Mouse (Mus musculus): Measurements from ENCODE around the gene Zfp92. TPM values are rescaled to one million over a fixed set of nuclear protein-coding genes. Genes with fewer than 3 reads are reported as not detected.

Gene Zfp92
- total RNA-seq, 4 experiments from 2014 or later = 0.42 to 1.1 (median 0.64) TPM

GRCm38 (mm10) chrX:73474340-73475165 lies 63.7 kb downstream of the Zfp92 start:
- no peak for DNase-seq

DNA sequence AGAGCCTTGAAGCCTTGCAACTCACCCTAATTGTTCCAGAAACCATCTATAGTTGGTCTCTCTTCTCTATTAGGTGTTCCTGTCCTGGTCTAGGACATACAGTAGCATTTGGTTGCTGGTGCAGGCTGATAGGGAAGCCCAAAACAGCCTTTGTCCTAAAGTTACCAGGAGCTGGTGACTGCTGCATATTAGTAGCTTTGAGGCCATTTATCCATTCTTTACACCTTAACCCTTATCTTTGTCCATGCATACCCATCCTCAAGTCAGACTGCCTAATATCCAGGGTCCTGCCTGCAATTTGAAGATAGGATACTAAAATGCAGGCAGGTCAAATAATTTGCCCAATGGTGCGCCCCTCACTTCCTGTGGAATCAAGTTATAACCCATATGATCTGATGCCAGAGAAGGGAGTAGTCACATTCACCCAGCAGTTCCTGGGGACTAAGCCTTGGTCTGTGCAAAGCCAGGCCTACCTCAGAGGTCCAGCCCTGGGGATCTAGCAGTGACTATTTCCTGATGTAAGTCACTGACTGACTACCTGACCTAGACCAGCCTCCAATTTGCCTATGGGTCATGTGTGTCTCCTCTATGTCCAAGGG lies 64.9 kb downstream of the Zfp92 start:
- no peak for DNase-seq

GRCm38 (mm10) chrX:73476621-73477020 lies 65.7 kb downstream of the Zfp92 start:
- peak; percentile 30 for DNase-seq

DNA sequence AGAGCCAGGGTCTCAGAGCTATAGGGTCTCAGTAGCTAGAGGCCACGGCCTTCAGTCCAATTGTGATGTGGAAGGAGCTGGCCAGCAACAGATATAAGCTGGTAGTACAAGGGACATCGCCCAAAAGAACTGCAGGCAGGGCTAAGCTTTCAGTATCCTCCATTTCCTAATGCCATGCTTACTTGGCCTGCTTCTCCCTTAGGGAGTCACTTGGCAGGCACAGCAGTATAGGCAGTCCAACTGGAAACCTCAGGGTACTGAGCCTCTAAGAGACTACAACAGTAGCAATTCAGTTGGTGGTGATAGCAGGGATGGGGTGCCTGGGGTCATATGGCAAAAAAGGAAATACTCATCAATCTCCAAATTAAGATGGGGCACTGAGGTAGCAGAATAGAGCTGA lies 66.6 kb downstream of the Zfp92 start:
- DNase-seq = no peak

Other genes with a start within 250 kb of the Zfp92 start
- gene Spin2d, start 234.1 kb upstream of the Zfp92 start, total RNA-seq (2022) = not detected
- 10 to 100 TPM in 2 of 4 experiments, 1 to 10 TPM in 2; 2.5 to 34.0 (median 13.8) TPM for gene Xlr3b, start 218.9 kb upstream of the Zfp92 start, total RNA-seq (2022)
- 1 to 10 TPM in 2 of 4 experiments, not detected in 2; 1.9 to 2.6 TPM for gene Xlr4b, start 196.8 kb upstream of the Zfp92 start, total RNA-seq (2022)
- gene F8a, start 182.8 kb upstream of the Zfp92 start, total RNA-seq (2022) = 10 to 100 TPM in 3 of 4 experiments, 1 to 10 TPM in 1; 9.7 to 11.8 (median 11.6) TPM
- 1 to 10 TPM in 2 of 4 experiments, not detected in 2; 1.4 to 5.8 TPM for gene Xlr4c, start 168.0 kb upstream of the Zfp92 start, total RNA-seq (2022)
- gene Xlr3c, start 145.7 kb upstream of the Zfp92 start, total RNA-seq (2022) = not detected
- not detected for gene Xlr5a, start 118.1 kb upstream of the Zfp92 start, total RNA-seq (2022)
- not detected for gene Xlr5c, start 118.1 kb upstream of the Zfp92 start, total RNA-seq (2022)
- gene Gm45015, start 74.3 kb upstream of the Zfp92 start, total RNA-seq (2022) = not detected
- gene Zfp275, start 68.5 kb upstream of the Zfp92 start, total RNA-seq (2022) = 10 to 100 TPM; 21.8 to 25.4 (median 22.7) TPM
- gene Gm18336, start 12.4 kb upstream of the Zfp92 start, total RNA-seq (2022) = not detected
- under 1 TPM in 1 of 4 experiments, not detected in 3; 0.34 TPM for gene Trex2, start 24.2 kb downstream of the Zfp92 start, total RNA-seq (2022)
- gene Haus7, start 47.9 kb downstream of the Zfp92 start, total RNA-seq (2022) = 10 to 100 TPM; 19.0 to 57.4 (median 39.0) TPM
- 100 to 1,000 TPM; 251 to 364 (median 310) TPM for gene Bgn, start 72.5 kb downstream of the Zfp92 start, total RNA-seq (2022)
- 100 to 1,000 TPM in 1 of 4 experiments, 10 to 100 TPM in 3; 68.5 to 100 (median 79.5) TPM for gene Atp2b3, start 92.0 kb downstream of the Zfp92 start, total RNA-seq (2022)
- 1 to 10 TPM in 1 of 4 experiments, under 1 TPM in 3; 0.17 to 1.1 (median 0.52) TPM for gene Dusp9, start 228.3 kb downstream of the Zfp92 start, total RNA-seq (2022)
- gene Pnck, start 249.0 kb downstream of the Zfp92 start, total RNA-seq (2022) = 10 to 100 TPM; 10.6 to 29.6 (median 18.5) TPM